Mouse (Mus musculus): ENCODE measurements at regions not wholly inside any gene's neighbourhood (a gene's known extent, or its start where the extent isn't known, plus 50 kb on each side); places are given as distances from the start of the nearest gene placed in this dataset.
"Not testable (repeated sequence)": the region's sequence is repeated elsewhere in the genome, so short reads cannot be mapped to it uniquely, and the experiment has no call there.

DNA sequence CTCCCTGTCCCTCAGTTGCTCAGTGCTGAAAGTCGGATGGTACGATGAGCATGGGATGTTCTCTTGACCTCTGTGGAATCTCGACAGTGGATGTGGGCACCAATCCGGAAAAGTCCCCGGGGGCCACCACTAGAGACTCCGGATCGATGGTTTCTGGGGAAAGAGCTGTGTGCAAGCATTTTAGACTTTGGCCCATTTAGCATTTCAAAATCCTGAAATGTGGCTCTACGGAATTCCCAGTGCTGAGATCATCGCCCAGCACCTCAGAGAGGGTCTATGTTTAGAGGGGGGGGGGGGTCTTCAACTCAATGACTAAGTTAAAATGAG is 68.6 kb downstream of the Tomm20 start:
- no peak for DNase-seq

DNA sequence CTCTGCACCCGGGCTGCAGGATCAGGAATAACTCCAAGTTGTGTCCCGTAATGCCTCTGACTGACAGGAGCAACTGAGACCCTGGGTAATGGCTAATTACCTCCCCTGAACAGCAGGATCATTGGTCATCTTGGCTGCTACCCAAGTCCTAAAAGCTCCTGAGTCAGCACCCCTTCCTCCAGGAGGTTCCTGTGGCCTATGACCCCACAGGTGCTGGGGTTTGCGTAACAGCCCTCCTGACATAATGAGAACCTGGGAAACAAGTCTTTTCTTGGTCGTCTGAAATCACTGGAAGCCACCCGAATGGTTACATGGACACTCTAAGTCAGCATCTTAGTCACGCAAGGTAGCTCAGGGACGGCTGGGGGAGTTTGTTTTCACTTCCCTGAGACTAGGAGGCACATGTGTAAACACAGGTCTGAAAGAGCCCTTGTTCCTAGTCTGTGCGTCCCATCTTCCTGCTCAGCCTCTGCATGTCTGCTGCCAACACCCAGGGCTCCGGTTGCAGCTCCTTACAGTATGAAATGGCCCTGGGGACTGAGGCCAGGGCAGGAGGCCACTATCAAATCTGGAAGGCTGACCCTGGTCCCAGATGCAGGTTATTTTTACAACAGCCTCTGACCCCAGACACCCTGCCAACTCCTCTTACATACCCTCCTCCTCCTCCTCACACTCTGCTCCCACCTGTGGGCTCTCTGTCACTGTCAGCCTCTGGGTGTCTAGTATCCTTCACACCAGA is 69.2 kb downstream of the Tomm20 start:
- no peak for DNase-seq

DNA sequence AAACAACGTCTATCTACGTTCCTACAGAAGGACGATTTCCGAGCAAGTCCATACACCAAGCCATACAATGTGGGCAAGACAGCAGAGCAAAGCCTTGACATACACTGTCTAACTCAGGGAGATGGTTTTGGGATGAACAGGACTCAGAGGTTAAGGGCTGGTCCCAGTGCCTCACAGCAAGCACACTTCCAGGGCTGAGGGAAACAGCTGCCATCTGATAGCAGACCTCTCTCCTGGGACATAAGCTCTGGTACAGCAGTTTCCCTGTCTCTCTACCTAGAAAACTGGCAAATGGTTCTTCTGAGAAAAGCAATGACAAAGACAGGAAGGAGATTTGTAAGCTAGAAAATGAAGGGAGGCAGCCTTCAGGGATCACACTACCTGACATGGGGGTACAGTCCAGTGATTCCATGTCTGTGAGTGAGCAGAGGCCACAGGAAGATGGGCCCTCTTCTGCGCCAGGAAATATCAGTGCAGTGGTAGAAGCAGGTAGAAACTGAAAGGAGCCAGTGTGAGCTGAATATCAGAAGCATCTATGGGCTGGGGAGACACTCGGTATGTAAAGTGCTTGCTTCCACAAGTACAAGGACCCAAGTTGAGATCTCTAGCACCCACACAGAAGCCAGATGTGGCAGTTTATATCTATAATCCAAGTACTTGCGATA is 70.0 kb downstream of the Tomm20 start:
- DNase-seq: no peak

DNA sequence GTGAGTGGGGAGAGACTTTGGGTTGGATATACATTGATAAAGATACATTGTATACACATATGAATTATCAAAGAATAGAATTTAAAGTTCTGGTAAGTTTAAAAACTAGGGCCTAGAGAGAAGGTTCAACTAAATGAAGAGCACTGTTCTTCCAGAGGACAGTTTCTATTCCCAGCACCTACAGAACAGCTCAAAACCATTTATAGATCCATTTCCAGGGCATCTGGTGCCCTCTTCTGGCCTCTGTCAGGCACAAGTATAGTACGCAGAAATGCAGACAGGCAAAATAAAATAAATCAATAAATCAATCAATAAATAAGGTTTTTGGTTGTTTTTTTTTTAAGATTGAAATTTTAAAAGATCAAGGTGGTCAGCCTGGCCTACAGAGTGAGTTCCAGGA is 70.8 kb downstream of the Tomm20 start:
- DNase-seq: no peak

GRCm38 (mm10) chr8:126874126-126874730 is 71.4 kb downstream of the Tomm20 start:
- no peak for DNase-seq

GRCm38 (mm10) chr8:126873306-126873705 is 72.3 kb downstream of the Tomm20 start:
- no peak for DNase-seq

- DNase-seq: no peak
Observed at GRCm38 (mm10) chr8:126872574-126872973, 73.1 kb downstream of the Tomm20 start.

GRCm38 (mm10) chr8:126872133-126872532 is 73.5 kb downstream of the Tomm20 start:
- no peak for DNase-seq

DNA sequence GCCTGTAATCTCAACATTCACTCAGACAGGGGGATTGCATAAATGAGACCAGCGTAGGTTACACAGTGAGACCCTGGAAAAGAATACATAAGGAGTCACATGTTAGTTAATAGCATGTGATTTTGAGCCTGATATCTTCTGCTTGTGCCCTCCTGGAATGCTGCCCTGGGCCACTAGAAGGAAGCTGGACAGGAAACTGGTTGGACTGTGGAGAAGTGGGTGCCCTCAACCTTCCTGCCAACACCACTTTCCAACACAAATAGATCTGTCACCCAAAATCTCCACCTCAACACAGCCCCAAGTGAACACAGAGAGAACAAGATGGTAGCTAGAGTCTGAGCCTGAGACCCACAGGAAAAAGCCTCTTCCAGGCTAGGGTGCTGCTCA is 76.2 kb downstream of the Tomm20 start:
- no peak for DNase-seq

DNA sequence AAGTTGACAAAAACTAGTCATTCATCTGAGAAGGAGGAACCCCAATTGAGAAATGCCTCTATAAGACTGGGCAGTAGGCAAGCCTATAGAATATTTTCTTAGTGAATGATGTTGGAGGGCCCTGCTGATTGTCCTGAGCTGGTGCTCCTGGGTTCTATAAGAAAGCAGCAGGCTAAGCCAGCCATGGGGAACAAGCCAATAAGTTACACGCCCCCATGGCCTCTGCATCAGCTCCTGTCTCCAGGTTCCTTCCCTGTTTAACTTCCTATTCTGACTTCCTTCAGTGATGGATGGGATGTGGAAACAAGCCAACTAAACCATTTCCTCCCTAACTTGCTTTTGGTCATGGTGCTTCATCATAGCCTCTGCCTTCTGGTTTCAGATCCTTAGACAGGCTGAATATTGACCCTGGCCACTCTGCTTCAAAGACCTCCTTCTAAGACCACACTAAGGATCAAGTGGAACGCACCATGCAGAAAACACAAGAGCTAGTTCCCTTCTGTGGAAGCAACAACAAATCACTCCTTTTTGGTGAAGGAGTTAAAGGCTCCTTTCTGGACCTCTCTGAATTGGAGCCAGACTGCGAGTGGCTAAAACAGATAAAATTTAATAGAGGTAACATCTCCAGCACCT is 76.7 kb downstream of the Tomm20 start:
- no peak for DNase-seq

DNA sequence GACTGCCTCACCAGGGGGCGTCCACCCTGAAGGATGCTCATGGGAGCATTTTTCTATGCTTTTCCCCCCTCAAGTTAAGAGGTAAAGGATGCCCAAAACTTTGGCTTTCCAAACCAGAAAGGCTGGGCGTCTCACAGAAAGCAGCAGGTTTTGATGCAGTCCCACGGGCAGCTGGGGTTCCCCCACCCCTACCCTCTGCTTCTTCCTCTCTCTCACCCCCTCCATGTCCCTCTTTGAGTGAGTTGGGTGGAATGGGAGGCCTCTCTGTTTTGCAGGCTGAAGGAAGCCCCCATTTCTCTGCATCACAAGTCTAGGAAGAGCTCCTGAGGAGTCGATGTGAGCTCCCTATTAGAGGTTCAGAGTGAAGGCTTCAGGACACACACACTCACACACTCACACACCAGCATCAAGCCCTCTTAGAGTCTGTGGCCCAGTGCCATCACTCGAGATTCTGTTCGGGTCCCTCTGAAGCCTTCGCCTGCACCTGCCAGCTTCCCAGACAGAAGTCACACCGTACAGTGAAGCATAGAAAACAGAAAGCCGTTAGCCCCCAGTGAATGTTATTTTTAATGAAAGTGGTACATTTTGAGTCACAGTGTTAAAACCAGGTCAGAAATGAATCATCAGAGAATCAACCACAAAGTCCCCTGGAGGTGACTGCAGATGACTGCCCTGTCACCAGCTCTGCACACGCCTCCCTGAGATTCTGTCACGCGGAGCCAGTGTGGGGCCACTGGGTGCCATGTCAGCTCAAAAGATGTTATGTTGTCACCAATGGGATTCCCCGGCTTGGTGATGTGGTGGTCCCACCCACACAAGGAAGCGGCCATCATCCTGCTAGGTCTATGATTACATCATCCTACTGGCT is 78.3 kb downstream of the Tomm20 start:
- DNase-seq: peak; percentile 56

DNA sequence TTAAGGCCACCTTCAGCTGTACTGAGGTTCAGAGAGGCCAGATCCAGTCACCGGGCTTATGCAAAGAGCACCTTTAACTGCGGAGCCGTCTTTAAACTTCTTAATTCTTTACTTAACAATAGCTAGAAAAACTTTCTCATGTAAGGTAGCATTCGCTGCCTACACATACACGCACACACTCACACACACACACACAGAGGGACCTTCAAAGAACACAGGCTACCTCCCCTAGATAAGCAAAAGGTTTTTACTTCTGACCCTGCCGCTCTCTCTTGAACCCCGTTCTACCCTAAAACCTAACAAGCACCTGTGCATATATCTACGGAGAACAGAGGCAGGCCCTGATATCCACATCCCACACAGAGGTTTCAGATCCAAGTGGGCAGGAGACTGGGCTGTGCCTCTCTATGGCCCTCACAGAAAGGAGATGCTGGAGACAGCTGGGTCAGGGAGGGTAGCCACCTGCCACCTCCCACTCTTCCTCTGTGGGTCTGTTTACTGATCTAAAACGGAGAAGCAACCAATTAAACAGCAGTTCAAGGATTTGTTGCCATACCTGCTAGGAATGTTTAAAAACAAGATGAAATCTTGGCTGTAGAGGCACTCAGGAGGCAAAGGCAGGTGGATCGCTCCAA is 81.2 kb downstream of the Tomm20 start:
- no peak for DNase-seq

DNA sequence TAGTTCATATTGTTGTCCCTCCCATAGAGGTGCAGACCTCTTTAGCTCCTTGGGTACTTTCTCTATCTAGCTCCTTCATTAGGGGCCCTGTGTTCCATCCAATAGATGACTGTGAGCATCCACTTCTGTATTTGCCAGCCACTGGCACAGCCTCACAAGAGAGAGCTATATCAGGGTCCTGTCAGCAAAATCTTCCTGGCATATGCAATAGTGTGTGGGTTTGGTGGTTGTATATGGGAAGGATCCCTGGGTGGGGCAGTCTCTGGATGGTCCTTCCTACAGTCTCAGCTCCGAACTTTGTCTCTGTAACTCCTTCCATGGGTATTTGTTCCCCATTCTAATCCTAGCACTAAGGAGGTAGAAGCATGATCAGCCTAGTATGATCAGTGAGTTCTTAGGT is 82.0 kb downstream of the Tomm20 start:
- DNase-seq: not testable (repeated sequence)

- DNase-seq: no peak
Observed at GRCm38 (mm10) chr8:126861754-126862153, 83.9 kb downstream of the Tomm20 start.

DNA sequence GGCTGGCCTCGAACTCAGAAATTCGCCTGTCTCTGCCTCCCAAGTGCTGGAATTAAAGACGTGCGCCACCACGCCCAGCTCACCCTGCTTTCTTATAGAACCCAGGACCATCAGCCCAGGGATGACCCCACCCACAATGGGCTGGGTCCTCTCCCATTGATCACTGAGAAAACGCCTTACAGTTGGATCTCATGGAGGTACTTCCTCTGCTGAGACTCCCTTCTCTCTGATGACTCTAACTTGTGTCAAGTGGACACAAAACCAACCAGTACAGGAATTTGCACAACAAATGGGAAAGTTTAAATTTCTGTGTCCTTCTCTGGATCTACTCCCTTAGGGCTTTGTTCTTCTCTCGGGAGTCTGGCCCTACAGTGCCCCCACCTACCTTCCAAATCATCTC is 85.0 kb downstream of the Tomm20 start:
- no peak for DNase-seq

DNA sequence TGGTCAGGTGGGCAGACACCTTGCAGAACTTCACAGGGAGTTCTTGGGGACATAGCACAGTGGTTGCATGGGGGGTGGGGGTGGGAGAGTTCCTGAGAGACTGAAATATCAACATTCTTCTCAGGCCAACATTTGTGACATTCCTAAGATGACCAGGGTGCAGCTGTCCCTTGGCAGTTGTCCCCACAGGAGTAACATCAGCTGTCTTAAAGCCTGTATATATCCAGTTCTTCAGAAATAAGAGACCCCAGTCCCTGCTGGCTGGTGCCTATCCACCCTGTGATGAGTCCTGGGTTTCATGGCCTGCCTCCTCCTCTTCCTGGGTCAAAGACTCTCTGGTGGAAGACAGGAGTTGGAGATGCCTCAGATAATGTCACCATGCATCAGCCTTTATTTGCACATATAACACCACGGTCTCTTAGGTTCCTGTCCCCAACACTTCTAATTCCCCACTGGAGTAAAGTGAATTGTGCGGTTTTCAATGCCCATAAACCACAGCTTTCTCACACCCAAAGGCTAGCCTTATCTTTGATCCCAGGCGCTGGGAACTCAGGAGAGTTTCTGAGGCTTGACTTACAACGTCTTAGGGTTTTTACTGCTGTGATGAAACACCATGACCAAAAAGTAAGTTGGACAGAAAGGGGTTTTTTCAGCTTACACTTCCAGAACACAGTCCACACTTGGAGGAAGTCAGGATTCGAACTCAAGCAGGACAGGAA is 85.8 kb downstream of the Tomm20 start:
- no peak for DNase-seq

DNA sequence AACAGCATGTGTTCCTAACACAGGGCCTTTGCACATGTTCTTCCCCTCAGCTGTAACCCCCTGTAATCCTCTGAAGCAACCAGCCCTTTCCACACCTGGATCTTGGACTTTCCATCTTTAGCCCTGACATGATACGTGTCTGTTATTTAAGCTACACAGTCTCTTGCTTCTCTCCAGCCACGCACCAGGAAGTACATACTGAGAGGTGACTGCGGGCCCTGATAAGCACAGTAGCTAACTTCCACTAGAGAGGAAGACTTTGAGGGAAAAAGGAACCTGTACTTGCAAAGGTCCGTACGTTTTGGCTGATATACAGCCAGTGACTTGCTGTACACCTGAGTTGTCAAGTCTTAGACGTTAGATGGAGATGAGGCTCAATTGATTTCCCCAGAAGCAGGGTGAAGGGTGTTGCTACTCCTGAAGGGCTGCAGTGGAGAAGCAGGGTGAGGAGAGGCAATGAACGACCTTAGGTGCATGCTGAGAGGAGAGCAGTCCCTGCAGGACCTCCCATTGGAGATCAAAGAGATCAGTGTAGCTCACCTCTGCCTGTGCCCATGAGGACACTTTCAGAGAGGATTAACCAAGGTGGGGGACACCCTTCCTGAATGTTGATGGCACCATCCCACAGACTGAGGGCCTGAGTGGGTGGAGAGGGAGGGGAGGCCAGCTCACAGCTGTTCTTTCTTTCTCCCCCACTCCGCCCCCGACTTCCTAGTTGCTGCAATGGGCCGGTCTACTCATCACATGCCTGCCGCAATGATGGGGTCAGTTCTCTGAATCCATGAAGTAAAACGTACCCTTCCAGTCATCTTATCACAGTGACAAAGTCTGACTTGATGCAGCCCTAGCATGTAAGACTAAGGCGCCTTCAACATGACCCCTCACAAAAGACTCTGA is 88.1 kb downstream of the Tomm20 start:
- DNase-seq: no peak

DNA sequence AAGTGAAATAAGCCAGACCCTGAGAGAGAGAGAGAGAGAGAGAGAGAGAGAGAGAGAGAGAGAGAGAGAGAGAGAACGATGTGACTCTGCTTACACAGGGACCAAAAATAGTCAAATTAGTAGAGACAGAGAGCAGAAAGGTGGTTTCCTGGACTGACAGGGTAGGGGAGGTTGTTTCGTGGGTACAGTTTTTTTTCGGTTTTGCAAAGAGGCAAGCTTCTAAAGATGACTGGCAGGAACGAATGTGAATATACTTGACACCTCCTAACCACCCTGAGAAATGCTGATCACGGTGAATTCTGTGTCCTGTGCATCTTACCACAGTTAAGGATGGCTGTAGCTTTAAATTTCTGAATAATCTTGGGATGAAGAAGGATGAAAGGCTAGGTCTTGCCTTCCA is 89.7 kb downstream of the Tomm20 start:
- DNase-seq: no peak

DNA sequence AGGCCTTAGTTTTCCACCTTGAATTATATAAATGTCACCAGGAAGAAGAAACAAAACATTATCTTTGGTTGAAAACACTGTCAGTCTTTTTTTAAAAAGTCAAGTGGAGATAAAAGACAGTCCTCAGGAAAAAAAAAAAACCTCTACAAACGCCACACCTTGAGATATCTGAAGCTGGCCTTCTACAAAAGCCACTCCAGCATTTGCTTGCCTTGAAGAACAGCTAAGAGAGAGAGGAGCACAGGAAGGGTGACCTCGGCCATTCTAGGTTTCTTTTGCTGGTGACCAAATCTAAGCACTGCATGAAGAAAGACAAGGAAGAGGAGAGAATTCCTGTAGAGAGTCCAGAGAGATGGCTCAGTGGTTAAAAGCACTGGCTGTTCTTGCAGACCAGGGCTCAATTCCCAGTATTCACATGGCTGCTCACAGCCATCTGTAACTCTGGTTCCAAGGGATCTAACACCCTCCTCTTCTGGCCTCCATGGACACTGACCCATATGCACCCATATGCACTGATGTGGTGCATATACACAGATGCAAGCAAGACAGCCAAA is 90.5 kb downstream of the Tomm20 start:
- DNase-seq: no peak

Measured in thymus, postnatal 4 days (tissue).